Mouse (Mus musculus): Measurements from ENCODE around the gene Gm42791.

- TF ChIP-seq POLR2A (IDR thresholded peaks at IDR 0.05; ENCODE audit: low read depth, low read length): no peak
- no peak for TF ChIP-seq CTCF (conservative IDR thresholded peaks at IDR 0.05; ENCODE audit: insufficient read depth, insufficient read length, low read depth, low read length)
Observed at GRCm38 (mm10) chr5:148906305-148906704, 88.6 kb downstream of the Gm42791 start.
